Mouse (Mus musculus): ENCODE data around the gene Rps15. TPM values are rescaled to one million over a fixed set of nuclear protein-coding genes. Genes with fewer than 3 reads are reported as not detected.

The Rps15 gene
- polyA plus RNA-seq, 1 experiment from 2014 or later: 583 TPM

DNA sequence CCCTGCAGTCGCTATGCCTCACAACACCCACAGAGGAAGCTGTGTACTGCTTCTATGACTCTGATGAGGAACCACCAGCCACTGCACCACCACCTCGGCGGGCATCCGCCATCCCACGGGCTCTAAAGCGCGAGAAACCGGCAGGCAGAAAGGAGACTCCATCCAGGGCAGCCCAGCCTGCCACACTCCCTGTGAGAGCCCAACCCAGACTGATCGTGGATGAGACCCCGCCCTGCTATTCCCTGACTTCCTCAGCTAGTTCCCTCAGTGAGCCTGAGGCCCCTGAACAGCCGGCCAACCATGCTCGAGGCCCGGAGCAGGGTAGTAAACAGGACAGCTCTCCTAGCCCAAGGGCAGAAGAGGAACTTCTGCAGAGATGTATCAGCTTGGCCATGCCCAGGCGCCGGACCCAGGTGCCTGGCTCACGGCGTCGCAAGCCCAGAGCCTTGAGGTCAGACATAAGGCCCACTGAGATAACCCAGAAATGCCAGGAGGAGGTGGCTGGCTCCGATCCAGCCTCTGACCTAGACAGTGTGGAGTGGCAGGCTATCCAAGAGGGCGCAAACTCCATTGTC lies 21.5 kb downstream of the Rps15 start:
- H3K9ac ChIP-seq: peak overlapping the region; percentile 19; the same call in 1 of the 2 replicates
- ATAC-seq (ENCODE audit: low FRiP score): no peak
- H3K9me3 ChIP-seq: no peaks in the 10 kb centered on the region
- H3K4me2 ChIP-seq: no peak overlapping the region
- no peak overlapping the region for H3K4me3 ChIP-seq
- H3K27me3 ChIP-seq: peaks cover 3% of the 10 kb centered on the region; the same call in 1 of the 2 replicates
- 57% methylated on average over 20 of the region's 20 CpGs for WGBS
- peaks cover 100% of the 10 kb centered on the region for H3K36me3 ChIP-seq
- peaks cover 65% of the 10 kb centered on the region for H3K4me1 ChIP-seq (replicated peaks)
- no peak overlapping the region for H3K27ac ChIP-seq

DNA sequence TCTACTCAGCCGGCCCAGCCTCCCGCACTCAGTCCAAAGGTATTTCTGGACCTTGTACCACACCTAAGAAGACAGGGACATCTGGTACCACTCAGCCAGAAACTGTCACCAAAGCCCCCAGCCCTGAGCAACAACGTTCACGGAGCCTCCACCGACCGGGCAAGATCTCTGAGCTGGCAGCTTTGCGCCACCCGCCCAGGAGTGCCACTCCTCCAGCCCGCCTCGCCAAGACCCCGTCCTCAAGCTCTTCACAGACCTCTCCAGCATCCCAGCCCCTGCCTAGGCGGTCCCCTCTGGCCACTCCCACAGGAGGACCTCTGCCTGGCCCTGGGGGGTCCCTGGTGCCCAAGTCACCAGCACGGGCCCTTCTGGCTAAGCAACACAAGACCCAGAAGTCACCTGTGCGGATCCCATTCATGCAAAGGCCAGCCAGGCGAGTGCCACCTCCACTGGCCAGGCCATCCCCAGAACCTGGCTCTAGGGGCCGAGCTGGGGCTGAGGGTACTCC lies 22.3 kb downstream of the Rps15 start:
- ATAC-seq (ENCODE audit: low FRiP score): no peak
- peaks cover 73% of the 10 kb centered on the region for H3K4me1 ChIP-seq (replicated peaks)
- H3K27ac ChIP-seq: no peak overlapping the region
- H3K9ac ChIP-seq: peak overlapping the region; percentile 19
- peaks cover 3% of the 10 kb centered on the region; the same call in 1 of the 2 replicates for H3K27me3 ChIP-seq
- peaks cover 96% of the 10 kb centered on the region for H3K36me3 ChIP-seq
- H3K4me2 ChIP-seq: no peak overlapping the region
- H3K4me3 ChIP-seq: no peak overlapping the region
- H3K9me3 ChIP-seq: no peaks in the 10 kb centered on the region
- WGBS: 63% methylated on average over 16 of the region's 16 CpGs

DNA sequence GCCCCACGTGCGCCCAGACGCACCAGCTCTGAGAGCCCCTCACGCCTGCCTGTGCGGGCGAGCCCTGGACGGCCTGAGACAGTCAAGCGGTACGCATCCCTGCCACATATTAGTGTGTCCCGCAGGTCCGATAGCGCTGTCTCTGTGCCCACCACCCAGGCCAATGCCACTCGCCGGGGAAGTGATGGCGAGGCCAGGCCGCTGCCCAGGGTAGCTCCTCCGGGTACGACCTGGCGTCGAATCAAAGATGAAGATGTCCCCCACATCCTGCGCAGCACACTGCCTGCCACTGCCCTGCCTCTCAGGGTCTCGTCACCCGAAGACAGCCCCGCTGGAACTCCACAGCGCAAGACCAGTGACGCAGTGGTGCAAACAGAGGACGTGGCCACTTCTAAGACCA lies 23.1 kb downstream of the Rps15 start:
- Histone ChIP-seq H3K4me2 (no peak overlapping the region), H3K36me3 (peaks cover 89% of the 10 kb centered on the region), H3K4me1 (replicated peaks) (peaks cover 78% of the 10 kb centered on the region), H3K4me3 (no peak overlapping the region), H3K9ac (peak overlapping the region; percentile 24; the same call in 1 of the 2 replicates), H3K9me3 (no peaks in the 10 kb centered on the region), H3K27me3 (peaks cover 3% of the 10 kb centered on the region; the same call in 1 of the 2 replicates), H3K27ac (peak overlapping the region; percentile 45; the same call in 1 of the 2 replicates)
- no peak for ATAC-seq (ENCODE audit: low FRiP score)
- 52% methylated on average over 27 of the region's 27 CpGs for WGBS

DNA sequence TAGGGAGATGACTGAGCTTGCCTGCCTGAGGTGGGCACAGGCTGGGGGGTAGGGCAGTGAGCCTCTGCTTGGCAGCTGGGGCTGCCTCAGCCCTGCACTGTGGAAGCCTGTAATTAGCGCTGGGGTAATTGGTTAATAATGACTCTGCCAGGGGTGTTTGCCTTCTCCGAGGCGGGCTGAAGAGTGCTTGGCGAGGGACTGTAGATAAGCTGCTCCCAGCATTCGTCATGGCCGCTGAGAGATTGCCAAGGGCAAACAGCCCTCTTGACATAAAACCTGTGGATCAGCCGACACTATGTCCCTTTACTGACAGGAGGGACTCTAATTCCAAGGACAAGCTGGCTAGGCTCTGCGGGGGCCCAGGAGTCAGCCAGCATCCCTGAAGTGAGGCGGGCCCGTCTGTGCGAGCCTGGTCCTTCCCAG lies 24.1 kb downstream of the Rps15 start:
- Histone ChIP-seq H3K4me1 (replicated peaks) (peaks cover 78% of the 10 kb centered on the region), H3K9ac (peak overlapping the region; percentile 26; the same call in 1 of the 2 replicates), H3K36me3 (peaks cover 78% of the 10 kb centered on the region), H3K27me3 (peaks cover 3% of the 10 kb centered on the region; the same call in 1 of the 2 replicates), H3K27ac (peak overlapping the region; percentile 45; the same call in 1 of the 2 replicates), H3K4me3 (no peak overlapping the region), H3K9me3 (no peaks in the 10 kb centered on the region), H3K4me2 (no peak overlapping the region)
- peak; percentile 6; the same call in 1 of the 2 replicates for ATAC-seq (ENCODE audit: low FRiP score)
- 36% methylated on average over 11 of the region's 11 CpGs for WGBS

DNA sequence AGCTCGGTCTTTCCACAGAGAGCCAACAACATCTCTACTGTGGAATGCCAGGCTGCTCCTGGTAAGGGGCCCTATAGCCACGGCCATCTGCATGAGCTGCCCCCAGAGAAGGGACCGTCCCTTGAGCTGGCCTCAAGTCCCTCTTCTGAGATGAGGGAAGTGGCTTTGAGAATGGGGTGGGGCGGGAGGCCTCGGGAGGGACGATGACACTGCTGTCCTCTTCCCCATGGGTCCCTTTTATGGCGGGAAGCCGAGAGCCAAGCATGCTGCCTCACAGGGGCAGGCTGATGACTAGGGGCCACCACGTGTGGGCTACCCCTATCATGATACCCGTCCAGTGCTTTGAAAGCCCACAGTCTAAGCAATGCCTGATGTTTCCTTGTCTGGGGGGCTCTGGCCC lies 24.8 kb downstream of the Rps15 start:
- WGBS: 53% methylated on average over 10 of the region's 10 CpGs
- H3K9me3 ChIP-seq: no peaks in the 10 kb centered on the region
- peaks cover 74% of the 10 kb centered on the region for H3K4me1 ChIP-seq (replicated peaks)
- no peak overlapping the region for H3K9ac ChIP-seq
- no peak for ATAC-seq (ENCODE audit: low FRiP score)
- H3K27me3 ChIP-seq: peaks cover 3% of the 10 kb centered on the region; the same call in 1 of the 2 replicates
- peak overlapping the region; percentile 15; the same call in 1 of the 2 replicates for H3K27ac ChIP-seq
- H3K36me3 ChIP-seq: peaks cover 72% of the 10 kb centered on the region
- no peak overlapping the region for H3K4me3 ChIP-seq
- no peak overlapping the region for H3K4me2 ChIP-seq

DNA sequence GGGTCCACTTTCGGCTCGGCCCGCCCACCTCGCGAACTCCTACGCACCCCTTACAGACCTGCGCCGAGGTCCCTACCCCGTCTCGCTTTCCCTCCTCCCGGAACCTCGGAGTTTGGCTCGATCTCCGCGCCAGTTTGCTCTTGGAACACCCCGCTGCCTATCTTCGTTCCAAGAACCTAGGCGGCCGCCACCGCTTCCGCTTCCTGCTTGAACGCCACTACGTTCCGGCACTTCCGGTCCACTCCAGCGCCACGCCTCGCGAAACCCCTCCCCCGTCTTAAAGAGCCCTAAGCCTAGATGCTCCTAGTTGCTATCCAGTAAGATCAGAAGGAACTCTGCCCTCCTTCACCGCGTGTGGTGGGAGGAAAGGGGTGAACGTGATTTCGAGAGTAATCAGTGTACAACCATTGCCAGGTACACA lies 28.1 kb downstream of the Rps15 start, which contains the start of gene 2310011J03Rik:
2310011J03Rik (minus strand) TSS at position 198 of the 421 bp plus-strand sequence.
- WGBS: under 1% methylated on average over 34 of the region's 34 CpGs
- peaks cover 57% of the 10 kb centered on the region for H3K4me1 ChIP-seq (replicated peaks)

DNA sequence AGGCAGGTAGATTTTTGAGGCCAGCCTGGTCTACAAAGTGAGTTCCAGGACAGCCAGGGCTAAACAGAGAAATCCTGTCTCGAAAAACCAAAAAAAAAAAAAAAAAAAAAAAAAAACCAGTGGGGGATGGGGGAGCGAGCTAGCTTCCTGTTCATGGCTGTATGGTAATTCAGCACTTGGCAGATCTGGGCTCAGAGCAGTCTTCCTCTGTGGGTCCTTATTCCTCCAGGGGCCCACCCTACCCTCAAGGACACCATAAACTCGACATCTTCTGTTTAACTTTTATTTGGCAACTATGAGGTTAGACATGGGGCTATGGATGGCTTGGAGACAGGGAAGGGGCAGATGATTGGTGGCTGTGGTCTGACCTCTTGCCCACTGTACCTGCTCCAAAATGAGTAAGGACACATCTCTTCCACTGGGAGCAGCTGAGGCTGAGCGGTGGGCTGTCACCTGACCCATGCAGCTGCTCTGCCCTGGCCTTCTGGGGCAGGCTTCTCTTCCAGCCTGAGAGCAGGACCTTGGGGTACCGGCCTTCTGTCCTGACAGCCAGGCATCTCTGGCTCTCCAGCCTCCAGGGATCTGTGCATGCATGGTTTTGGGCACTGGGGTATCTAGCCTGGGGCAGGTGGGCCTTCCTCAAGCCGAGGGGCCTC lies 28.9 kb downstream of the Rps15 start:
- peaks cover 31% of the 10 kb centered on the region for H3K27me3 ChIP-seq
- no peak for ATAC-seq (ENCODE audit: low FRiP score)
- H3K9ac ChIP-seq: no peak overlapping the region
- no peaks in the 10 kb centered on the region for H3K9me3 ChIP-seq
- peaks cover 49% of the 10 kb centered on the region for H3K4me1 ChIP-seq (replicated peaks)
- H3K4me2 ChIP-seq: no peak overlapping the region
- H3K36me3 ChIP-seq: peaks cover 30% of the 10 kb centered on the region
- H3K27ac ChIP-seq: no peak overlapping the region
- WGBS: 84% methylated on average over 6 of the region's 6 CpGs
- no peak overlapping the region for H3K4me3 ChIP-seq

More for the DNA sequence above, 28.1 kb downstream of the Rps15 start, which contains the start of gene 2310011J03Rik:
- Histone ChIP-seq H3K4me2 (peak within 1 kb of the TSS; percentile 98), H3K9ac (peak within 1 kb of the TSS; percentile 83), H3K27me3 (peaks cover 25% of the 10 kb centered on the region), H3K36me3 (peaks cover 38% of the 10 kb centered on the region), H3K9me3 (no peaks in the 10 kb centered on the region), H3K27ac (peak within 1 kb of the TSS; percentile 68), H3K4me3 (peak within 1 kb of the TSS; percentile 71)
- peak; percentile 33 for ATAC-seq (ENCODE audit: low FRiP score)

DNA sequence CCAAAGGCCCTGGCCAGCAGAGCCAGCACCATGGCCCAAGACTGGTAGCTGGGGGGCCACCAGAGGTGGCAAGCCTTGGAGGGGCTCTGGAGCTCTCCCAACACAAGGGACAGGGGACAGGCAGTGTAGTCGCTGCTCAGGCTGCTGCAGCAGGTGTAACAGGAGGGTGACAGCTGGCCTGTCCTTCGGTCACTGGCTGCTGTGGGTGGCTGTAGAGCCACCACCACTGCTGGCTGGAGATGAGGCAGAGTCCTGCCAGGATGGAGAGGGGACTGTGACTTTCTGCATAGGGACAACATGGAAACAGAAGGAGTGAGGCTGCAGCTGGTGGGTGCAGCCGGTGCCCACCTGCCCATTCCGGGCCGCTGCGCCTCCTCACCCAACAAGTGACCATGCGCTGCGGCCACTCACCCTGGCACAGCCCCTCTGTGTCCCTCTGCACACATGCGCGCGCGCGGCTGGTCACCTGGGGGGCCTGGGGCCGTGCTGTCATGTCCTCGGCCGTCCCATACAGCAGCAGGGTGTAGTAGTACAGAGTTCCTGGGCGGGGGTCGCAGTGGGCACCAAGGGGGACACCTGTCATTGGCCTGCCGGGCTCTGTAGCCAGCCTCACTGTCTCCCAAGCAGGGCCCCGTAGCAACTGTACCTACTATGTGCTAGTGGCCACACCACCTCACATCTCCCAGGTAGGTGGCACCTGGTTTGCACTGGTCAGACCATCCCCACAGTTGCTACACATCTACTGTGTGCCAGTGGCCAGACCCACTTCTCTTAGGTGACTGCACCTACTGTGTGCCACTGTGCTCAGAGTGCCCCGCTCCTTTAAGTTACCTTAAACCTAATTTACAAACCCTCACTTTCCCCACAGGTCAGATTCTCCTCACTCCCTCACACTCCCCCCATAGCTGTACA lies 29.7 kb downstream of the Rps15 start:
- no peak for ATAC-seq (ENCODE audit: low FRiP score)
- Histone ChIP-seq H3K36me3 (peaks cover 22% of the 10 kb centered on the region), H3K9ac (no peak overlapping the region), H3K4me1 (replicated peaks) (peaks cover 41% of the 10 kb centered on the region), H3K4me2 (peak overlapping the region; percentile 79; the same call in 1 of the 2 replicates), H3K9me3 (no peaks in the 10 kb centered on the region), H3K27me3 (peaks cover 31% of the 10 kb centered on the region), H3K27ac (no peak overlapping the region), H3K4me3 (no peak overlapping the region)
- WGBS: 91% methylated on average over 21 of the region's 21 CpGs

DNA sequence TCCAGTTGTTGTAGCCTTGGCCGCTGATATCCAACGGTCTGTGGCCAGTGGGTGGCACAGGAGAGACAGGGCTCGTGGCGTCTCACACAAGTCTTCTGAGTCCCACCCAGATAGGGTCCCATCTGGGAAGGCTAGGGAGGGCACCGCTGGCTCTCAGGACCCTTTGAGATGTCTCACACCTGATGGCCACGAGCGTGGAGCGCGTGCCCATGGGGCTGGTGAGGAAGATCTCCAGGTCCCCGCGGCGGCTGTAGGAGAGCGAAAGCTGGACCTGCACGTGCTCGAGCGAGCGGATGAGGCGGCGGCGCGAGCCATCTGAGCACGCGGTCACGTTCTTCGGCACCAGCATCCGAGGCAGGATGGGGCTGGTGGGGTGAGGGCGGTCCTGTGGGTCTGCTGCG lies 30.6 kb downstream of the Rps15 start:
- Histone ChIP-seq H3K4me1 (replicated peaks) (peaks cover 32% of the 10 kb centered on the region), H3K36me3 (peaks cover 14% of the 10 kb centered on the region), H3K4me2 (peak overlapping the region; percentile 79), H3K27ac (no peak overlapping the region), H3K9me3 (no peaks in the 10 kb centered on the region), H3K9ac (peak overlapping the region; percentile 70), H3K4me3 (peak overlapping the region; percentile 45), H3K27me3 (peaks cover 35% of the 10 kb centered on the region)
- WGBS: 5% methylated on average over 28 of the region's 28 CpGs
- ATAC-seq (ENCODE audit: low FRiP score): 0 out of 2 replicates have a peak, but pooled peaks have one; percentile 4

DNA sequence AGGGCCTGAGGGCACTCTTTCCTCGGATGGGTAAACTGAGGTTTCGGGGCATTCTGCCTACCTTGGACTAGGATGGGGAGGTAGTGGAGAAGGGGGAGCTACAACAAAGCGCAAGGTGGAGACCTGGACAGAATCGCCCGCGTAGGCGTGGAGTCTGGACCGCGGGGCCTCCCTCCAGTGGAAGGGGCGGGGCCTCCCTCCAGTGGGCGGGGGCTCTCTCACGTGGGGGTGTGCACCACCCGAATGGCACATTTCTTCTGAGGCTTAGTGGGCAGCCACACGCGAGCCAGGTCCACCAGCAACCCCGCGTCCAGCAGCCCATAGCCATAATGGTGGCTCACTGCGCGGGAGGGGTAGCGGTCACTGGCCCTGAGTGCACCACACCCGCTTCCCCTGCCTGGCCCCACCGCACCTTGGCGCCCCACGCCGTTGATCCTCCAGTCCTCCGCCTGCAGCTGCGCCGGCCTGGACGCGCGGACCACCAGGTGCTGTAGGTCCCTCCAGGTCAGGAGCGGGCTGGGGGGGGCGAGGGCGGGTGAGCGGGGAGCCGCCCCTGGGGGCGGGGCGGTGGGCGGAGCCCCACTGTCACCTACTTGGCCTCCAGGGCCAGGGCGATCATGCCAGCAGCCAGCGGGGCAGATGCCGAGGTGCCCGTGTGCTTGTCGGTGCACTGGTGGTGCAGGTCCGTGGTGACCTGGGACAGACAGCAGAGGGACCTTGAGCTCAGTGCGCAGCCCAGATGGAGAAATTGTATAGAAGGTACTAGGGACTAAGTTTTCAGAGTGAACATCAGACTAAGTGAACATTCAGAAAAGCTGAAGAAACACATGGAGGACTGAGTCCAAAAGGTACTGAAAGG lies 31.2 kb downstream of the Rps15 start:
- WGBS: 1% methylated on average over 40 of the region's 46 CpGs
- ATAC-seq (ENCODE audit: low FRiP score): peak; percentile 18; the same call in 1 of the 2 replicates
- Histone ChIP-seq H3K9ac (peak overlapping the region; percentile 70), H3K27ac (no peak overlapping the region), H3K4me3 (peak overlapping the region; percentile 45), H3K4me1 (replicated peaks) (peaks cover 28% of the 10 kb centered on the region), H3K36me3 (peaks cover 7% of the 10 kb centered on the region), H3K9me3 (no peaks in the 10 kb centered on the region), H3K27me3 (peaks cover 39% of the 10 kb centered on the region), H3K4me2 (peak overlapping the region; percentile 79)
